Mouse (Mus musculus) lung, postnatal 0 days (tissue): ENCODE measurements around the gene Mlycd.

Experiments used
- CTCF ChIP-seq: IDR thresholded peaks from 2 replicates; pipeline ENCODE4 v1.5.1; 2016; ENCODE audit warnings: antibody characterized with exemption, mild to moderate bottlenecking
- EP300 ChIP-seq: IDR thresholded peaks from 2 replicates; pipeline ENCODE4 v1.6.1; 2016; ENCODE audit warnings: antibody characterized with exemption, mild to moderate bottlenecking, control low read depth

GRCm38 (mm10) chr8:119423631-119424141, 29.0 kb downstream of the Mlycd start:
- TF ChIP-seq CTCF: no peak
- TF ChIP-seq EP300: peak; percentile 55
